Mouse (Mus musculus) forebrain, embryonic 10.5 days (tissue): ENCODE data around the gene 1700013G24Rik. TPM values are rescaled to one million over a fixed set of nuclear protein-coding genes. Genes with fewer than 3 reads are reported as not detected.

Experiments
- DNase-seq: peaks from one replicate; pipeline ENCODE4 v3.0.0-alpha.2; 2017; ENCODE audit warnings: low spot score; ENCODE audit errors: extremely low spot score
- H3K27ac ChIP-seq: fragments of 300-500 bp; sonication (generic); 2 replicates; pipeline ENCODE4 v1.5.1; 2016; ENCODE audit warnings: mild to moderate bottlenecking
- H3K27me3 ChIP-seq: fragments of 300-500 bp; sonication (generic); 2 replicates; pipeline ENCODE4 v1.6.1; 2016; ENCODE audit warnings: mild to moderate bottlenecking; ENCODE audit not compliant: poor library complexity, severe bottlenecking
- H3K36me3 ChIP-seq: fragments of 300-500 bp; sonication (generic); replicated peaks from 2 replicates; pipeline ENCODE4 v1.6.1; 2016; ENCODE audit warnings: mild to moderate bottlenecking, moderate library complexity
- H3K4me1 ChIP-seq: fragments of 300-500 bp; sonication (generic); 2 replicates; pipeline ENCODE4 v1.6.1; 2016
- H3K4me3 ChIP-seq: fragments of 300-500 bp; sonication (generic); 2 replicates; pipeline ENCODE4 v1.5.1; 2016; ENCODE audit warnings: mild to moderate bottlenecking, moderate library complexity
- H3K9me3 ChIP-seq: fragments of 300-500 bp; sonication (generic); 2 replicates; pipeline ENCODE4 v1.6.1; 2016; ENCODE audit warnings: mild to moderate bottlenecking, moderate library complexity
- WGBS: fragments of 180-500 bp; shearing (Covaris S2); methylation state at CpG from one replicate; pipeline ENCODE4 v1.1.7; 2016; 5-methylcytosine and 5-hydroxymethylcytosine counted together
- polyA plus RNA-seq: library from polyadenylated mRNA; unstranded; fragments of >200 nt; fragmentation: Nextera tagmentation; extraction: Ambion mirVana; gene quantifications from 2 replicates; pipeline ENCODE4 v1.2.1, GENCODE M21; 2016

1700013G24Rik gene
- polyA plus RNA-seq, 1 experiment from 2014 or later: not detected

GRCm38 (mm10) chr4:137483871-137484270 lies 30.8 kb downstream of the 1700013G24Rik start:
- H3K27me3 ChIP-seq: no peaks in the 10 kb centered on the region
- no peak for DNase-seq
- no peak overlapping the region for H3K27ac ChIP-seq
- H3K4me3 ChIP-seq: no peak overlapping the region
- peaks cover 94% of the 10 kb centered on the region for H3K4me1 ChIP-seq
- H3K36me3 ChIP-seq: no peaks in the 10 kb centered on the region
- 84% methylated on average over 16 of the region's 16 CpGs for WGBS
- H3K9me3 ChIP-seq: no peaks in the 10 kb centered on the region

GRCm38 (mm10) chr4:137484586-137484985 lies 31.5 kb downstream of the 1700013G24Rik start:
- Histone ChIP-seq H3K27me3 (no peaks in the 10 kb centered on the region), H3K27ac (peak overlapping the region; percentile 63), H3K36me3 (no peaks in the 10 kb centered on the region), H3K4me1 (peaks cover 94% of the 10 kb centered on the region), H3K4me3 (no peak overlapping the region), H3K9me3 (no peaks in the 10 kb centered on the region)
- 83% methylated on average over 7 of the region's 7 CpGs for WGBS
- no peak for DNase-seq

- no peak for DNase-seq
- peak overlapping the region; percentile 82 for H3K27ac ChIP-seq
These were observed 32.3 kb downstream of the 1700013G24Rik start for GRCm38 (mm10) chr4:137485258-137485960.

GRCm38 (mm10) chr4:137486081-137487014 lies 33.3 kb downstream of the 1700013G24Rik start:
- WGBS: 45% methylated on average over 20 of the region's 20 CpGs
- H3K4me1 ChIP-seq: peaks cover 87% of the 10 kb centered on the region
- H3K36me3 ChIP-seq: no peaks in the 10 kb centered on the region
- H3K4me3 ChIP-seq: no peak overlapping the region; the same call in 1 of the 2 replicates
- no peaks in the 10 kb centered on the region for H3K27me3 ChIP-seq
- DNase-seq: no peak
- H3K27ac ChIP-seq: peak overlapping the region; percentile 82
- no peaks in the 10 kb centered on the region for H3K9me3 ChIP-seq

More at GRCm38 (mm10) chr4:137485258-137485960, 32.3 kb downstream of the 1700013G24Rik start:
- H3K9me3 ChIP-seq: no peaks in the 10 kb centered on the region
- no peaks in the 10 kb centered on the region for H3K27me3 ChIP-seq
- H3K4me3 ChIP-seq: no peak overlapping the region
- H3K36me3 ChIP-seq: no peaks in the 10 kb centered on the region
- H3K4me1 ChIP-seq: peaks cover 94% of the 10 kb centered on the region
- 43% methylated on average over 14 of the region's 14 CpGs for WGBS

GRCm38 (mm10) chr4:137487286-137488000 lies 34.4 kb downstream of the 1700013G24Rik start:
- Histone ChIP-seq H3K4me3 (peak overlapping the region; percentile 11), H3K9me3 (no peaks in the 10 kb centered on the region), H3K27ac (peak overlapping the region; percentile 82), H3K4me1 (peaks cover 80% of the 10 kb centered on the region), H3K36me3 (no peaks in the 10 kb centered on the region), H3K27me3 (no peaks in the 10 kb centered on the region)
- 53% methylated on average over 10 of the region's 10 CpGs for WGBS
- DNase-seq: no peak

- 55% methylated on average over 11 of the region's 11 CpGs for WGBS
- DNase-seq: no peak
These were observed 35.0 kb downstream of the 1700013G24Rik start for GRCm38 (mm10) chr4:137488038-137488437.

GRCm38 (mm10) chr4:137488571-137489303 lies 35.7 kb downstream of the 1700013G24Rik start:
- Histone ChIP-seq H3K4me3 (peak overlapping the region; percentile 20), H3K27me3 (no peaks in the 10 kb centered on the region), H3K36me3 (no peaks in the 10 kb centered on the region), H3K27ac (peak overlapping the region; percentile 82), H3K4me1 (peaks cover 79% of the 10 kb centered on the region), H3K9me3 (no peaks in the 10 kb centered on the region)
- no peak for DNase-seq
- 13% methylated on average over 12 of the region's 12 CpGs for WGBS

More at GRCm38 (mm10) chr4:137488038-137488437, 35.0 kb downstream of the 1700013G24Rik start:
- Histone ChIP-seq H3K4me3 (no peak overlapping the region), H3K36me3 (no peaks in the 10 kb centered on the region), H3K9me3 (no peaks in the 10 kb centered on the region), H3K4me1 (peaks cover 81% of the 10 kb centered on the region), H3K27ac (peak overlapping the region; percentile 82), H3K27me3 (no peaks in the 10 kb centered on the region)

- peaks cover 79% of the 10 kb centered on the region for H3K4me1 ChIP-seq
- no peak overlapping the region for H3K4me3 ChIP-seq
- DNase-seq: no peak
- peak overlapping the region; percentile 82 for H3K27ac ChIP-seq
- 59% methylated on average over 8 of the region's 8 CpGs for WGBS
- no peaks in the 10 kb centered on the region for H3K27me3 ChIP-seq
- no peaks in the 10 kb centered on the region for H3K36me3 ChIP-seq
- no peaks in the 10 kb centered on the region for H3K9me3 ChIP-seq
These were observed 36.9 kb downstream of the 1700013G24Rik start for GRCm38 (mm10) chr4:137489996-137490395.

GRCm38 (mm10) chr4:137492563-137492962 lies 39.5 kb downstream of the 1700013G24Rik start:
- DNase-seq: no peak
- no peaks in the 10 kb centered on the region for H3K36me3 ChIP-seq
- peaks cover 74% of the 10 kb centered on the region for H3K4me1 ChIP-seq
- no peaks in the 10 kb centered on the region for H3K9me3 ChIP-seq
- H3K27me3 ChIP-seq: no peaks in the 10 kb centered on the region
- no peak overlapping the region for H3K4me3 ChIP-seq
- 87% methylated on average over 11 of the region's 11 CpGs for WGBS
- H3K27ac ChIP-seq: 0 out of 2 replicates have a peak overlapping the region, but pooled peaks have one; percentile 31

GRCm38 (mm10) chr4:137493187-137493586 lies 40.1 kb downstream of the 1700013G24Rik start:
- peaks cover 74% of the 10 kb centered on the region for H3K4me1 ChIP-seq
- no peaks in the 10 kb centered on the region for H3K36me3 ChIP-seq
- 93% methylated on average over 4 of the region's 4 CpGs for WGBS
- no peaks in the 10 kb centered on the region for H3K27me3 ChIP-seq
- DNase-seq: no peak
- H3K4me3 ChIP-seq: no peak overlapping the region
- H3K9me3 ChIP-seq: no peaks in the 10 kb centered on the region
- H3K27ac ChIP-seq: 0 out of 2 replicates have a peak overlapping the region, but pooled peaks have one; percentile 31

GRCm38 (mm10) chr4:137494751-137495500 lies 41.8 kb downstream of the 1700013G24Rik start:
- H3K4me3 ChIP-seq: peak overlapping the region; percentile 31
- WGBS: 5% methylated on average over 19 of the region's 19 CpGs
- no peaks in the 10 kb centered on the region for H3K36me3 ChIP-seq
- peak overlapping the region; percentile 87 for H3K27ac ChIP-seq
- no peaks in the 10 kb centered on the region for H3K27me3 ChIP-seq
- no peaks in the 10 kb centered on the region for H3K9me3 ChIP-seq
- DNase-seq: peak; percentile 47
- peaks cover 74% of the 10 kb centered on the region for H3K4me1 ChIP-seq
